Mouse (Mus musculus): ENCODE measurements at regions not wholly inside any gene's neighbourhood (a gene's known extent, or its start where the extent isn't known, plus 50 kb on each side); places are given as distances from the start of the nearest gene placed in this dataset.

GRCm38 (mm10) chr2:173419972-173420391, 102.4 kb upstream of the 1700021F07Rik start:
- DNase-seq = no peak

- no peak for DNase-seq
These were observed 101.9 kb upstream of the 1700021F07Rik start for GRCm38 (mm10) chr2:173420481-173420880.

- no peak for DNase-seq
These were observed 97.5 kb upstream of the 1700021F07Rik start for GRCm38 (mm10) chr2:173424875-173425274.

GRCm38 (mm10) chr2:173425754-173426153, 96.6 kb upstream of the 1700021F07Rik start:
- no peak for DNase-seq

- no peak for DNase-seq
These were observed 96.0 kb upstream of the 1700021F07Rik start for GRCm38 (mm10) chr2:173426191-173427065.

GRCm38 (mm10) chr2:173427888-173428450, 94.4 kb upstream of the 1700021F07Rik start:
- DNase-seq = no peak

- DNase-seq = no peak
These were observed 90.5 kb upstream of the 1700021F07Rik start for GRCm38 (mm10) chr2:173431841-173432240.

- peak; percentile 35 for DNase-seq
These were observed 90.1 kb upstream of the 1700021F07Rik start for GRCm38 (mm10) chr2:173432258-173432657.

- DNase-seq = no peak
These were observed 89.3 kb upstream of the 1700021F07Rik start for GRCm38 (mm10) chr2:173432886-173433624.

- peak; percentile 24 for DNase-seq
These were observed 85.8 kb upstream of the 1700021F07Rik start for GRCm38 (mm10) chr2:173436580-173436979.

GRCm38 (mm10) chr2:173439031-173439430, 83.4 kb upstream of the 1700021F07Rik start:
- DNase-seq = no peak

GRCm38 (mm10) chr2:173442056-173442455, 80.3 kb upstream of the 1700021F07Rik start:
- no peak for DNase-seq

GRCm38 (mm10) chr2:173443262-173443661, 79.1 kb upstream of the 1700021F07Rik start:
- no peak for DNase-seq

GRCm38 (mm10) chr2:173444386-173444785, 78.0 kb upstream of the 1700021F07Rik start:
- no peak for DNase-seq

GRCm38 (mm10) chr2:173445039-173445438, 77.3 kb upstream of the 1700021F07Rik start:
- DNase-seq = no peak

- no peak for DNase-seq
These were observed 73.7 kb upstream of the 1700021F07Rik start for GRCm38 (mm10) chr2:173448546-173449187.

GRCm38 (mm10) chr2:173449198-173449597, 73.2 kb upstream of the 1700021F07Rik start:
- peak; percentile 64 for DNase-seq

- DNase-seq = peak; percentile 31
These were observed 70.3 kb upstream of the 1700021F07Rik start for GRCm38 (mm10) chr2:173451993-173452481.

GRCm38 (mm10) chr2:173452800-173453199, 69.6 kb upstream of the 1700021F07Rik start:
- no peak for DNase-seq

- DNase-seq = peak; percentile 50
These were observed 68.6 kb upstream of the 1700021F07Rik start for GRCm38 (mm10) chr2:173453569-173454405.

- no peak for DNase-seq
These were observed 67.6 kb upstream of the 1700021F07Rik start for GRCm38 (mm10) chr2:173454741-173455140.

- no peak for DNase-seq
These were observed 67.2 kb upstream of the 1700021F07Rik start for GRCm38 (mm10) chr2:173455216-173455615.
